Mouse (Mus musculus) embryonic facial prominence, embryonic 12.5 days (tissue): ENCODE measurements around the gene Nagpa. TPM values are rescaled to one million over a fixed set of nuclear protein-coding genes. Genes with fewer than 3 reads are reported as not detected.
A peak's percentile ranks its signal among the peaks of the same experiment; 100 is the strongest.

ENCODE experiments used
- ATAC-seq: fragments of 200-750 bp; cut with Nextera tagmentation; 2 replicates; pipeline ENCODE4 v1.8.0; 2017; ENCODE audit not compliant: insufficient number of reproducible peaks, insufficient read depth, low FRiP score, low TSS enrichment
- H3K27ac ChIP-seq: fragments of 300-500 bp; sonication (generic); 2 replicates; pipeline ENCODE4 v1.5.1; 2016; ENCODE audit warnings: mild to moderate bottlenecking
- H3K27me3 ChIP-seq: fragments of 300-500 bp; sonication (generic); 2 replicates; pipeline ENCODE4 v1.6.1; 2016; ENCODE audit warnings: mild to moderate bottlenecking, moderate library complexity
- H3K36me3 ChIP-seq: fragments of 300-500 bp; sonication (generic); 2 replicates; pipeline ENCODE4 v1.6.1; 2016; ENCODE audit warnings: mild to moderate bottlenecking
- H3K4me1 ChIP-seq: fragments of 300-500 bp; sonication (generic); 2 replicates; pipeline ENCODE4 v1.6.1; 2016
- H3K4me2 ChIP-seq: fragments of 300-500 bp; sonication (generic); replicated peaks from 2 replicates; pipeline ENCODE4 v1.6.1; 2016; ENCODE audit warnings: mild to moderate bottlenecking, moderate library complexity
- H3K4me3 ChIP-seq: fragments of 300-500 bp; sonication (generic); 2 replicates; pipeline ENCODE4 v1.5.1; 2016; ENCODE audit warnings: mild to moderate bottlenecking
- H3K9ac ChIP-seq: fragments of 300-500 bp; sonication (generic); 2 replicates; pipeline ENCODE4 v1.6.1; 2016; ENCODE audit warnings: mild to moderate bottlenecking, moderate library complexity
- H3K9me3 ChIP-seq: fragments of 300-500 bp; sonication (generic); 2 replicates; pipeline ENCODE4 v1.6.1; 2016; ENCODE audit warnings: mild to moderate bottlenecking, moderate library complexity
- WGBS: fragments of 180-500 bp; shearing (Covaris S2); methylation state at CpG from one replicate; pipeline ENCODE4 v1.1.7; 2016; 5-methylcytosine and 5-hydroxymethylcytosine counted together
- microRNA-seq: library from miRNA; unstranded; fragments of <30 nt; microRNA quantifications from one replicate; pipeline ENCODE4, GENCODE M21; 2017
- polyA plus RNA-seq: library from polyadenylated mRNA; unstranded; fragments of >200 nt; fragmentation: Nextera tagmentation; extraction: Ambion mirVana; gene quantifications from 2 replicates; pipeline ENCODE4 v1.2.1, GENCODE M21; 2016

Gene Nagpa
- polyA plus RNA-seq, 1 experiment from 2014 or later: 17.1 TPM

DNA sequence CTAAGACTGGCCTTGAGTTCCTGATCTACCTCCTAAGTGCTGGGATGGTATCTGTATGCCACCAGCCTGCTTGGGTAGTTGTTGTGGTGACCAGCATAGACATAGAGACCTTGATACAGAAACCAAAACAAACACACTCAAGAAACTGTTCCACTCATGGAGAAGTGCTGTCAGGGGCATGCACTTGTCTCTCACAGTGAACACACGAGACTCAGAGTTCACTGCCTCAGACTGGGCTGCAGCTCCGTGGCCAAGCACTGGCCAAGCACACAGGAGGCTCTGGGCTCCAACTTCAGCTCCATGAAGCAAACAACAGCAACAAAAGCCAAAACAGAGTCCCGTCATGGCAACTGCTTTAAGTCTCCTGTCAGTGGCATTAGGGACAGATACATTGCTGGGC, 48.8 kb downstream of the Nagpa start:
- Histone ChIP-seq H3K36me3 (no peaks in the 10 kb centered on the region), H3K27ac (no peak overlapping the region), H3K4me1 (no peaks in the 10 kb centered on the region), H3K9me3 (no peaks in the 10 kb centered on the region), H3K27me3 (no peaks in the 10 kb centered on the region), H3K4me2 (no peak overlapping the region), H3K9ac (no peak overlapping the region), H3K4me3 (no peak overlapping the region)
- 61% methylated on average over 3 of the region's 3 CpGs for WGBS
- ATAC-seq: no peak

DNA sequence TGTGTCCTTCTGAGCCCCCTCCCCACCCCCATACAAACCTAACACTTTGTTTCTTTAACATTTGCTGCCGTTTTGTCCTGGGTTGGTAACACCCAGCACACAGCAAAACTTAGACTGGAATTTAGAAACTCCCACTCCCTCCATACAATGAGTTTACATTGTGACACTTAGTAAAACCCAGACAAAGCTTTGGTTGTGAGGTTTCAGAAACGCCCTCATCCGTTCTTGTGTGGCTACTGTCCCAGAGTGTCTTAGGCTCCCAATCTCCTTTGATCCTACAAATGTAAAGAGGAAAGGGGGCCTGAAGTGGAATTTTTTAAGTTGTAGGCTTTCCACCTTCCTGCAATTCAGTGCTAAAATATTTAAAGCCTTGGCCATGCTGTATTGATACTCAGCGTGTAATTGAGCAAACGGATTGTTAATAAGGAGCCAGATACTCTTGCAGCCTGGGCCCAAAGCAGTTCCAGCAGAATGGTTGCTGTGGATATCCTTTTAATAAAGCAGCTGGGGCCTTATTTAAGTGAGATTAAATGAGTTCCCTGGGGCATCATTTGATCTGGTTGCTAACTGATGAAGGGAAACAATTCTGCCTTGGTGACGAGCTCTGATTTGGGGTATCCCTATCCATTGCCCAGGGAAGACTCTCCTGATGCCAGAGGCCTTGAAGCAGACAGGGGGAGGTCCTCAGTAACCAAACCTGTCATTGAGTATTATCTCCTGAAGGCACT, 50.3 kb downstream of the Nagpa start:
- Histone ChIP-seq H3K4me2 (no peak overlapping the region), H3K9me3 (no peaks in the 10 kb centered on the region), H3K27ac (no peak overlapping the region), H3K4me3 (no peak overlapping the region), H3K36me3 (no peaks in the 10 kb centered on the region), H3K27me3 (peaks cover 5% of the 10 kb centered on the region; the same call in 1 of the 2 replicates), H3K4me1 (no peaks in the 10 kb centered on the region), H3K9ac (no peak overlapping the region)
- no peak for ATAC-seq
- 32% methylated on average over 6 of the region's 6 CpGs for WGBS

DNA sequence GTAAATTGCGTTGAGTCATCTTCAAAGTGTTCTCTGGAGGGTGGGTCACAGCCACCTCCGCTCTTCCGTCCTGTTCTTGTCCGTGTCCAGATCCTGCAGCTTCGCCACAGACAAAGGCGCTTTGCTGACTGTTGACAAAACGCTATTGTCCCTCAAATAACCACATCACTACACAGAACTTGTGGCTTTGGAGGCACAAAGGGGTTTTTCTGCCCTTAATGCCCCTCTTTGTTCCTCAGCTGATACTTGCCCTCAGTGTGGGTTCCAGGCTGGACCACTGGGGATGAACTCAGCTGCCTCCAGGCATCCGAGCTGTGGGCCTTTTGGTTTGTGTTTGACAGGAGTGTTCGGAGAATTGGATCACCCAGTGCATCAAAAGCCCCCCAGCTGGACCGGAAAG, 53.3 kb downstream of the Nagpa start:
- 36% methylated on average over 10 of the region's 10 CpGs for WGBS
- no peak for ATAC-seq
- H3K36me3 ChIP-seq: no peaks in the 10 kb centered on the region

DNA sequence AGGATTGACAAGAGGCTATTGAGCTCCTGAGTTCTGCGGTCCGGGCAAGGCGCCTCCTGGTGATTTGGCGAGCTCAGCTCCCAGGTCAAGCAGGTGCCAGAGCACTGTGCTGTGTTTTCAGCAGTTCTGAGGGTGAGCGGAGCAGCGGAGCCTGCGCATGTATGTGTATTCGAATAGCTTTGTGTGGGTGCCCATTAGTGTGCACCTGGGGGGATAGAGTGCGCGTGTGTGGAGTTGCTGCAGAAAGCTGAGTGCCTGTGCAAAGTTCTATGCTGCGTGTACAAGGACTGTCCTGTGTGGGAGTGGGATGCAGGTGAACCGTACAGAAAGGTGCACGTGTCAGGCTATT, 56.8 kb downstream of the Nagpa start, which contains the start of gene Sec14l5:
TSS of gene Sec14l5 (plus strand) at position 73 of the 349 bp plus-strand sequence.
- WGBS: 20% methylated on average over 13 of the region's 13 CpGs
- peak; percentile 25; the same call in 1 of the 2 replicates for ATAC-seq
- Histone ChIP-seq H3K36me3 (no peaks in the 10 kb centered on the region), H3K4me2 (peak within 1 kb of the TSS; percentile 57), H3K9me3 (no peaks in the 10 kb centered on the region), H3K4me1 (peaks cover 6% of the 10 kb centered on the region; the same call in 1 of the 2 replicates), H3K4me3 (peak within 1 kb of the TSS; percentile 31), H3K27ac (no peak within 1 kb of the TSS), H3K9ac (no peak within 1 kb of the TSS), H3K27me3 (peaks cover 20% of the 10 kb centered on the region; the same call in 1 of the 2 replicates)

More for the DNA sequence above, 53.3 kb downstream of the Nagpa start:
- Histone ChIP-seq H3K27ac (no peak overlapping the region), H3K27me3 (peaks cover 20% of the 10 kb centered on the region; the same call in 1 of the 2 replicates), H3K4me1 (peaks cover 6% of the 10 kb centered on the region; the same call in 1 of the 2 replicates), H3K4me3 (no peak overlapping the region), H3K4me2 (no peak overlapping the region), H3K9ac (no peak overlapping the region), H3K9me3 (no peaks in the 10 kb centered on the region)

DNA sequence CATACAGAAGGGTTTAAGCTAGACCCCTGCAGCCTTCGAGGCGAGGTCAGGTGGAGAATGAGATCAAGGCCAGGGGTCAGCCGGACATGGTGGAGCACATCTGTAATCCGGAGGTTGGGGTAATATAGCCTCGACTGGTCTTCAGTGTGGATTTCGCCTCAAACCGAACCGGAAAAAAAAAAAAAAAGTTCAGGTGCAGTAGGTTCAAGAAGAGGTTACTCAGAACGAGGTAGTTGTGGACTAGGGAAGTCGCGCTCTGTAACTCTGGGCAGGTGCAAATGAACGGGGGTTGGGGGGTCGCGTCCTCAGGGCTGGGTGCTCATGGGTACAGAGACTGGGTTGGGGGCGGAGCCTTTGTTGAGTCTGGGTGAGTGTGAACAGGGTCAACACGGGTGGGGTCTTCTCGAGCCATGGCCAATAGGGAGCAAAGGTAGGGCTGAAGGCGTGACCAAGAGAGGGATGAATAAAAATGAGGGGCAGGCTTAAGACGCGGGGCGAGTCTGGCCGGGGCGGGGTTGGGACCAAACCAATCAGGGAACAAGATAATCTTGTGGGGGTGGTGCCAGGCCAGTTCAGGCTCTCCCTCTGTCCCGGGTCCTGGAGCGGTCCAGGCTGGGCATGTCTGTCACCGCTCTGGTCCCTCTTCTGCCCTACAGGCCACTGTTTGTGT, 57.3 kb downstream of the Nagpa start:
- Histone ChIP-seq H3K4me3 (peak overlapping the region; percentile 31), H3K4me2 (peak overlapping the region; percentile 57), H3K36me3 (no peaks in the 10 kb centered on the region), H3K9me3 (no peaks in the 10 kb centered on the region), H3K4me1 (peaks cover 6% of the 10 kb centered on the region; the same call in 1 of the 2 replicates), H3K27ac (no peak overlapping the region), H3K27me3 (peaks cover 20% of the 10 kb centered on the region; the same call in 1 of the 2 replicates), H3K9ac (no peak overlapping the region)
- ATAC-seq: peak; percentile 90
- 2% methylated on average over 26 of the region's 26 CpGs for WGBS

GRCm38 (mm10) chr16:5145570-5145969, 58.2 kb downstream of the Nagpa start:
- ATAC-seq: no peak
- H3K9ac ChIP-seq: no peak overlapping the region
- no peak overlapping the region for H3K4me3 ChIP-seq
- no peaks in the 10 kb centered on the region for H3K36me3 ChIP-seq
- H3K9me3 ChIP-seq: no peaks in the 10 kb centered on the region
- peaks cover 6% of the 10 kb centered on the region; the same call in 1 of the 2 replicates for H3K4me1 ChIP-seq
- under 1% methylated on average over 7 of the region's 7 CpGs for WGBS
- H3K4me2 ChIP-seq: 0 out of 2 replicates have a peak overlapping the region, but pooled peaks have one; percentile 5
- no peak overlapping the region for H3K27ac ChIP-seq
- peaks cover 20% of the 10 kb centered on the region; the same call in 1 of the 2 replicates for H3K27me3 ChIP-seq

Small RNAs within 50 kb of the gene (microRNA-seq; reads per million reads assigned to microRNA genes)
- not detected for gene Gm23689
- not detected for gene Gm26095
- gene Mir6364: not detected

Other genes starting within 250 kb of the Nagpa start
- 64.3 and 69.2 TPM in 2 replicates for gene Anks3, start 239.8 kb downstream of the Nagpa start, polyA plus RNA-seq
- not detected in 2 replicates for gene Sept12, start 206.2 kb downstream of the Nagpa start, polyA plus RNA-seq
- gene Smim22, start 196.7 kb downstream of the Nagpa start, polyA plus RNA-seq: 3.6 and 3.9 TPM in 2 replicates
- gene Rogdi, start 190.5 kb downstream of the Nagpa start, polyA plus RNA-seq: 65.1 and 74.9 TPM in 2 replicates
- gene Glyr1, start 154.1 kb downstream of the Nagpa start, polyA plus RNA-seq: 169 and 172 TPM in 2 replicates
- gene Ubn1, start 154.0 kb downstream of the Nagpa start, polyA plus RNA-seq: 26.9 and 27.0 TPM in 2 replicates
- gene Ppl, start 71.6 kb downstream of the Nagpa start, polyA plus RNA-seq: 3.2 and 3.3 TPM in 2 replicates
- 0.13 TPM in 1 of 2 replicates, not detected in the other for gene Sec14l5, start 56.9 kb downstream of the Nagpa start, polyA plus RNA-seq
- gene AU021092, start 18.3 kb upstream of the Nagpa start, polyA plus RNA-seq: 2.1 and 2.3 TPM in 2 replicates
- gene Alg1, start 29.6 kb upstream of the Nagpa start, polyA plus RNA-seq: 30.8 and 31.3 TPM in 2 replicates
- gene Eef2kmt, start 52.0 kb upstream of the Nagpa start, polyA plus RNA-seq: 14.7 and 15.3 TPM in 2 replicates